Mouse (Mus musculus): Measurements from ENCODE around the gene Tmod1. TPM values are rescaled to one million over a fixed set of nuclear protein-coding genes. Genes with fewer than 3 reads are reported as not detected.

Tmod1 gene
- polyA plus RNA-seq, 1 experiment = 0.56 TPM

DNA sequence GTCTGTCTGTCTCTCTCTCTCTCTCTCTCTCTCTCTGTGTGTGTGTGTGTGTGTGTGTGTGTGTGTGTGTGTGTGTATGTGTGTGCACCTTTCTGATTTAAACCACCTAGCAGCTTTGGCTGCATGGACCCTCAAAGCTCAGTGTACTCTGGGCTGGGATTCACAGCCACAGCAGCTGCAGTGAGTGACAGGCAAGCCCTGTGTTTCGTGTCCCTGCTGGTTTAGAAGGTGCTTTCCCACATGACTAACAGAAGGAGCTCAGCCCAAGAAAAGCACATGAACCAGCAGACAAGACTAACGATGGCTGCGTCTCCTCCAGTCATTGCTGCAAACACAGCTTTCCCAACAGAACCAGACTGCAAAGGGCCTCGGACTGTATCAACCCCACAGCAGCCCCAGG, 9.2 kb downstream of the Tmod1 start:
- Histone ChIP-seq H3K4me1 (ENCODE audit: control insufficient read depth, insufficient read depth, low read length) (no peaks in the 10 kb centered on the region), H3K27ac (ENCODE audit: insufficient read depth, low read length) (no peak overlapping the region), H3K4me3 (ENCODE audit: insufficient read depth, low read length) (no peak overlapping the region)
- no peak for TF ChIP-seq CTCF (IDR thresholded peaks at IDR 0.05; ENCODE audit: borderline replicate concordance, insufficient read depth, low read length)

DNA sequence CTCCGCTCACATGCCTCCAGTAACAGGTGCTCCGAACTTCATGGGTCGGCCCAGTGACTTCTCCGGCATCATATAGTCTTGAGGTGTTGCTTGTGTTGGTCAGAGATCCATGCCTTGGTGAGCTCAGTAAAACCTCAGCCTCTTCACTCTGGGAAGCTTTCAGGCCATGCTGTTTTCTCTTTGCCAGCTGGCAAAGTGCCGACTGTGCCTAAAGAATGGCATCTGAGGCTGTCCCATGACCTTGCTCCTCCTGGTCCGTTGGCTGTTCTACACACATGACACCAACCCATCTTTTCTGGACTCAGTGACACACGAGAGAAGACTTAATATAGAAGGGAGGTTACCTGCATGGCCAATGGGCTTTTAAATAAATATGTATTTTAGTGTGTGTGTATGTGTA, 9.7 kb downstream of the Tmod1 start:
- no peak overlapping the region for H3K4me3 ChIP-seq (ENCODE audit: insufficient read depth, low read length)
- no peaks in the 10 kb centered on the region for H3K4me1 ChIP-seq (ENCODE audit: control insufficient read depth, insufficient read depth, low read length)

DNA sequence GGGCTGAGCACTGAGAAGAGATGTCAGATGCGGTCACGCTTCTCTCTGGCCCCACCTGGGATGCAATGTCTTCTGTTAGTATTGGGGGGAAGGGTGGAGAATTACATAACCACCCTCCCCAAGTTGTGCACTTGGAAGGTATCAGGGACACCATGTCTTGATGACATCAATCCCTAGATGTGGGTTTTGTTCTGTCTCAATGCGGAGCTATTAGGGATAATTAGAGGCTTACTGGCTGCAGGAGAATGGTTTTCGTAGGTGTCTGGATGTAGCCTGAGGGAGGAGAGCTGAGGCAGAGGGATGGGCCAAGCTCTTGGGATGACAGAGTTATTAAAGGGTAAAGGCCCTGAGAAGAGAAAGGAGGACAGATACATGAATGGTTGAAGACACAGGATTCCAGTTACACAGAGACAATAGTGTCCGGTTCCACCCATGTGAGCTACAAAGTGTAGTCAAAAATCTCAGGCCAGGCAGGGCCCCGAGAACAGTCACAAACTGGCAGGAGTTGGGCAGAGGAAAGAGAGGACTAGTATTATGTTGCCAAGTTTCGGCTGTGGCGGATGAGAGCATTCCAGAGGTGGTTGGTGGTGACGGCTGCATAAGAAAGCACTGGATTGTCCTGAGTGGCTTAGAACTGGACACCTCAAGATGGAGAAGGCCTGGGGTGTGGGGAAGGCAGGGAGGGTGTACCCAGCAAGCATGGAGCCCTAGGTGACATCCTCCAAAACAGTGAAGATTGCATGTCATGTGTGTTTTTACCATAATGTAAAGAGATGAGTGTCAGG, 14.8 kb downstream of the Tmod1 start:
- TF ChIP-seq POLR2A (IDR thresholded peaks at IDR 0.05; ENCODE audit: low read depth, low read length) (no peak), CTCF (IDR thresholded peaks at IDR 0.05; ENCODE audit: borderline replicate concordance, insufficient read depth, low read length) (no peak)
- Histone ChIP-seq H3K27ac (ENCODE audit: insufficient read depth, low read length) (no peak overlapping the region), H3K4me1 (ENCODE audit: control insufficient read depth, insufficient read depth, low read length) (no peaks in the 10 kb centered on the region), H3K4me3 (ENCODE audit: insufficient read depth, low read length) (no peak overlapping the region)

More for the DNA sequence above, 9.7 kb downstream of the Tmod1 start:
- no peak for TF ChIP-seq CTCF (IDR thresholded peaks at IDR 0.05; ENCODE audit: borderline replicate concordance, insufficient read depth, low read length)
- TF ChIP-seq POLR2A (IDR thresholded peaks at IDR 0.05; ENCODE audit: low read depth, low read length) = no peak
- no peak overlapping the region for H3K27ac ChIP-seq (ENCODE audit: insufficient read depth, low read length)

DNA sequence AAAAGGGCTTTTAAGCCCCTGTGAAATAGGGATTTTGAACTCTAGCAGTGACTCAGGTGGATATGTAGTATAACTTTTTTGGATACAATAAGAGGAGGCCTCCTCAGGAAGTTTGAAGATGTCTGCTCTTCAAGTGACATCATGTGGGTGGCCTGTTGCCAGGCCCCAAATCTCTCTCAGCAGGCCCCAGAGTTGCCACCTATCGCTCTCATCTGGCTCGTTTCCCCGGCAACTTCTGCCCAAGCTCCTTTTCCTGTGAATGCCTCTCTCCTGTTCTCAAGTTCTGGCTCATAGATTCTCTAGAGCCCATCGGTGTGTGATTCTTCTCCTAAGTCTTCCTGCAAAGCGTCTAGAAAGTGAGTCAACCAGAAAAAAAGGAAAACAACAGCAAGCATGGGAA, 17.4 kb downstream of the Tmod1 start:
- no peaks in the 10 kb centered on the region for H3K4me1 ChIP-seq (ENCODE audit: control insufficient read depth, insufficient read depth, low read length)
- no peak for TF ChIP-seq CTCF (IDR thresholded peaks at IDR 0.05; ENCODE audit: borderline replicate concordance, insufficient read depth, low read length)
- TF ChIP-seq POLR2A (IDR thresholded peaks at IDR 0.05; ENCODE audit: low read depth, low read length) = no peak
- no peak overlapping the region for H3K4me3 ChIP-seq (ENCODE audit: insufficient read depth, low read length)
- no peak overlapping the region for H3K27ac ChIP-seq (ENCODE audit: insufficient read depth, low read length)

DNA sequence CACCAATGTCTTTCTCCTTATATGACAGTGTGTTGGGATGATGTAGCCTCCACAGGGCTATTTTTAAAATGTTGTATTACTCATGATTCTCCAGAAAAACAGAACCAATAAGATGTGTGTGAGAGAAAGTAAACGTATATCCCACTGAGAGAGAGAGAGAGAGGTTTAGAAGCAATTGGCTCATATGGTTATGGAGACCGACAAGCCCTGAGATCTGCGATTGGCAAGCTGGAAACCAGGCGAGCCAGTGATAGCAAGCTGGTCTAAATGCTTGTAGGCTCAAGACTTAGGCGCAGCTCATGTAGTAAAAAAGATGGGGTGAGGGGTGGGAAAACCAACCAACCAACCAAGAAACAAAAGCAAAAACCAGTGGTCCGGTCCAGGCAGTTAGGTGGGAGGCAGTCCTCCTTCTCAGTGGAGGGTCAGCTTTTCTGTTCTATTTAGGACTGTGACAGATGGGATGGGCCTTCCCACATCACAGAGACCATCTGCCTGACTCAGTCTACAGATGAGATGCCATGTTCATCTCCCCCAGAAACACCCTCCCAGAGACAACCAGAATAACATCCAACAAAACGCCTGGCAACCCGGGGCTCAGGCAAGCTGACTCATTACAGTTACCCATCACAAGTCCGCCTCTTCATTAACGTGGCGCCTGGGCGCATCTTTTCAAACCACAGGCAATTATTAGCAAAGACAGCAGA, 22.7 kb downstream of the Tmod1 start:
- no peaks in the 10 kb centered on the region for H3K4me1 ChIP-seq (ENCODE audit: control insufficient read depth, insufficient read depth, low read length)
- H3K4me3 ChIP-seq (ENCODE audit: insufficient read depth, low read length) = no peak overlapping the region
- H3K27ac ChIP-seq (ENCODE audit: insufficient read depth, low read length) = no peak overlapping the region
- no peak for TF ChIP-seq POLR2A (IDR thresholded peaks at IDR 0.05; ENCODE audit: low read depth, low read length)
- no peak for TF ChIP-seq CTCF (IDR thresholded peaks at IDR 0.05; ENCODE audit: borderline replicate concordance, insufficient read depth, low read length)

DNA sequence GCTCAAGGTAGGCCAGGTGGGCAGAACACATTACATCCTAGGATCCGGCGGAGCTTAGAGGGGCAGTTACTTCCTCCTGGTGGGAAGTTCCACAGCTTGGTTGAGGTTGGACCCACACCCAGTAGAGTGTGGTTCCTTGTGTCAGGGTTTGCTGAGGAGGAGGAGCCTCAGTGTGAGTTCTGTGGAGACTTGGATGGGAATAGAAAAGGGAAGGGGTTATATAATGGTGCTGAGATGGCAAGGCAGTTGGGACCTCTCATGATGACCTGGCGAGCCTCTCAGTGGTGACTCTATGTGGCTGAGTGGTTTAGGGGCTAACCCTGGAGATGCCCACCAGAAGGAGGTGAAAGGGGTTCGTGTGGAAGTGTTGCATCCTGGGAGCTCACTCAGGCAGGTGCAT, 25.1 kb downstream of the Tmod1 start:
- Histone ChIP-seq H3K4me3 (ENCODE audit: insufficient read depth, low read length) (no peak overlapping the region), H3K4me1 (ENCODE audit: control insufficient read depth, insufficient read depth, low read length) (no peaks in the 10 kb centered on the region), H3K27ac (ENCODE audit: insufficient read depth, low read length) (no peak overlapping the region)
- TF ChIP-seq CTCF (IDR thresholded peaks at IDR 0.05; ENCODE audit: borderline replicate concordance, insufficient read depth, low read length) = no peak
- no peak for TF ChIP-seq POLR2A (IDR thresholded peaks at IDR 0.05; ENCODE audit: low read depth, low read length)

DNA sequence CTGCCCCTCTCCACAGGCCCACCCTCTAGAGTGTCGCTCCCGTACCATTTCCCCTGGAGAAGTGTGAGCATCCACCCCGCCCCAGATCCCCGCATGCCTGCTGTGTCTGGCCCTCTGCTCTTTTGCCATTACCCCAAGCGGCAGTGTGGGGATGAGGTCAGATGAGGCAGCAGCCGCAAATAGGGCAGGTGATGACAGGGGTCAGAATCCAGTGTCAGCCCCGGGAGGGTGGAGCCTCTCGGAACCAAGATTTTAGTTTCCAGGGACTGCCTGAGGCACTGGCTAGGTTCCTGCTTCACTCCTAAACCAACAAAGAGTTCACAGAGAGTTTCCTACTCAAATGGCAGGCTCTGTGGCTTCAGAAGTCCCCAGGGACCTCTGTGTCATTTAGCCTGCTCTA, 25.5 kb downstream of the Tmod1 start:
- TF ChIP-seq POLR2A (IDR thresholded peaks at IDR 0.05; ENCODE audit: low read depth, low read length) (no peak), CTCF (IDR thresholded peaks at IDR 0.05; ENCODE audit: borderline replicate concordance, insufficient read depth, low read length) (no peak)
- Histone ChIP-seq H3K4me3 (ENCODE audit: insufficient read depth, low read length) (no peak overlapping the region), H3K4me1 (ENCODE audit: control insufficient read depth, insufficient read depth, low read length) (no peaks in the 10 kb centered on the region), H3K27ac (ENCODE audit: insufficient read depth, low read length) (no peak overlapping the region)

DNA sequence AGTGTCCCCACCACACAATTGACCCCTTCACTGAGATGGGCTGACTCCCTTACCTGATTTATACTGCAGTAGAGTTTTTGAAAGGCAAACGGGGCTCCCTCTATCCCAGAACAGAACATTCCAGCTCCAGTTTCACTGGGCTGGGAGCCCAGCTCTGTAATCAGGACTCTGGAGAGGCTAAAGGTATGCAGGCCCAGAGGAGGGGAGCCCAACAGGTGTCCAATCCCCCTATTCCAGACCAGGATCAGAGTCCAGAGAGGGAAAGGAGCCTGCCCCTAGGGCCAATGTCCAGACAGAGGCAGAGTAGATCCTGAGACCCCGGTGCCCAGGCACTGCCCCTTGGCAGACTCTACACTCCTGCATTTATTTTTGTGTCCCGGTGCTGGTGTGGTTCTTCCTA, 26.2 kb downstream of the Tmod1 start:
- H3K27ac ChIP-seq (ENCODE audit: insufficient read depth, low read length) = no peak overlapping the region
- TF ChIP-seq CTCF (IDR thresholded peaks at IDR 0.05; ENCODE audit: borderline replicate concordance, insufficient read depth, low read length) (no peak), POLR2A (IDR thresholded peaks at IDR 0.05; ENCODE audit: low read depth, low read length) (no peak)
- no peak overlapping the region for H3K4me3 ChIP-seq (ENCODE audit: insufficient read depth, low read length)
- no peaks in the 10 kb centered on the region for H3K4me1 ChIP-seq (ENCODE audit: control insufficient read depth, insufficient read depth, low read length)

DNA sequence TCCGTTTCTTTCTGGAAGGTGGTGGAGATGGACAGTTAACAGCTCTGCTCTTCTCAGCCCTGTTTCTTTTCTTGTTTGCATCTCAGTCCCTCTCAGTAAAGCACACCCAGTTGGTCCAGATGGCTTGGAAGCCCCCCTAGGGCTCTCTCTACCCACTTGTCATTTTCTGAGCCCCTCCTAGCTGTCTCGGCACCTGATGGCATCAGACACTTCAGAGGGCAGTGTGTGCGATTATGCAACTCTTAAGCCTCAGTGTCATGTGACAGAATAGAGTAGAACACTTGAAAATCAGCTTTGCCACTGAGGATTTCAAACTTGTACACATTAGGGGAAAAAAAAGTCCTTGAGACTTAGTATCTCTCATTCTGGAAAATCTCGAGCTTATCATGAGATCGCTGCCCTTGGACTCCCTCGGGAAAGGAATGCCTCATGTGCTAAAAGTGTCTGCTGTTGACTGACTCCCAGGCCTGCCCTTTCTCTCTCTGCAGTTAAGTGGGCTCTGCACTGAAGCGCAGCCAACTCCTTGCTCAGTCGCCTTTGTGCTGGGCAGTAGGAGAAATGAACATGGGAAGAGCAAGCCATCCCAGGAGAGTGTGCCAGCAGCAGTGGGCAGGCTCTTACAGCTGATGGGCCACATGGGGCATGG, 27.1 kb downstream of the Tmod1 start:
- Histone ChIP-seq H3K4me3 (ENCODE audit: insufficient read depth, low read length) (no peak overlapping the region), H3K27ac (ENCODE audit: insufficient read depth, low read length) (no peak overlapping the region), H3K4me1 (ENCODE audit: control insufficient read depth, insufficient read depth, low read length) (no peaks in the 10 kb centered on the region)
- TF ChIP-seq POLR2A (IDR thresholded peaks at IDR 0.05; ENCODE audit: low read depth, low read length) (no peak), CTCF (IDR thresholded peaks at IDR 0.05; ENCODE audit: borderline replicate concordance, insufficient read depth, low read length) (no peak)

DNA sequence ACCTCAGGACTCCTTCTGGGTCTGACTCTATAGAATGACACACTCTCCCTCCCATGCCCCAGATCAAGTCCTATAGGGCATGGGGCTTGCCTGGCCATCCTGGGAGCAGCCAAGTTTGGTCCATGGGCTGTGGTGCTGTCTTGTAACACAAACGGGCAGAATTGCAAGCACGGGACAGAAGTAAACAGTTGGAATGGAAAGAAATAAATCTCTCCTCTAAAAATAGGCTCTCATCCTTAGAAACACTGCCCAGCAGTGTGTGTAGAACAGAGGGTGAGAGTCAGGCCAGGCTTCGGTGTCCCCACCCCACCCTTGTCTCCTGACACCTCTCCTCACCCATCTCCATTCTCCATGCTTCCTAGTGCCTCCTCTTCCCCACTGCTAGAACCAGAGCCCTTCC, 29.3 kb downstream of the Tmod1 start:
- no peak for TF ChIP-seq CTCF (IDR thresholded peaks at IDR 0.05; ENCODE audit: borderline replicate concordance, insufficient read depth, low read length)
- TF ChIP-seq POLR2A (IDR thresholded peaks at IDR 0.05; ENCODE audit: low read depth, low read length) = no peak
- Histone ChIP-seq H3K27ac (ENCODE audit: insufficient read depth, low read length) (no peak overlapping the region), H3K4me1 (ENCODE audit: control insufficient read depth, insufficient read depth, low read length) (no peaks in the 10 kb centered on the region), H3K4me3 (ENCODE audit: insufficient read depth, low read length) (no peak overlapping the region)

All from embryonic fibroblast, embryonic 13.5 days (primary cell).